Comparison of ENCODE assay signal across 9 mouse cellular contexts in genomic region chr1:72255854-72256175, GRCm38 (mm10). TPM values are rescaled to one million over a fixed set of nuclear protein-coding genes. Genes with fewer than 3 reads are reported as not detected.
DNase-seq lines count a peak whose midpoint lies in the region; ATAC-seq lines count a peak whose summit lies in the region.
"Had no signal": no experiment of that assay in that cellular context is flagged by ENCODE, and none has a peak within 500 bp of the region (broad histone marks: within the 10 kb centered on the region; RNA-seq: fewer than 3 reads in every experiment).

No protein-coding gene starts in this region.

- peak overlapping the region; percentile 53 for H3K9ac ChIP-seq in kidney, embryonic 16.5 days (replicated peaks; ENCODE audit: low read length)
- H3K9ac ChIP-seq in forebrain, embryonic 11.5 days (ENCODE audit: low read length): no peak overlapping the region; the same call in 1 of the 2 replicates
- 0 out of 2 replicates have a peak overlapping the region, but pooled peaks have one; percentile 28 for H3K9ac ChIP-seq in limb, embryonic 12.5 days (replicated peaks)
- H3K9ac ChIP-seq in neural tube, embryonic 15.5 days (replicated peaks): peak overlapping the region; percentile 49

- no peak for DNase-seq in kidney, postnatal 36 days
- peak; percentile 53 for DNase-seq in forebrain, embryonic 11.5 days (ENCODE audit: low spot score)
- no peak for DNase-seq in right cerebral cortex, adult 18-20 months
- DNase-seq in thymus, postnatal 4 days: no peak
- no peak for DNase-seq in lung, postnatal 14 days
- DNase-seq: gastrocnemius, postnatal 10 days had no signal

- H3K27me3 ChIP-seq in kidney, embryonic 16.5 days (ENCODE audit: insufficient read depth, low read length): no peaks in the 10 kb centered on the region
- H3K27me3 ChIP-seq in forebrain, embryonic 11.5 days (ENCODE audit: control insufficient read depth, insufficient read depth, low read length): no peaks in the 10 kb centered on the region
- no peaks in the 10 kb centered on the region for H3K27me3 ChIP-seq in limb, embryonic 12.5 days
- H3K27me3 ChIP-seq in neural tube, embryonic 15.5 days (replicated peaks): no peaks in the 10 kb centered on the region

- H3K9me3 ChIP-seq in kidney, embryonic 16.5 days (ENCODE audit: low read length): no peaks in the 10 kb centered on the region
- no peaks in the 10 kb centered on the region for H3K9me3 ChIP-seq in forebrain, embryonic 11.5 days (ENCODE audit: control insufficient read depth, low read length)
- H3K9me3 ChIP-seq in limb, embryonic 12.5 days: no peaks in the 10 kb centered on the region
- H3K9me3 ChIP-seq in neural tube, embryonic 15.5 days (replicated peaks): no peaks in the 10 kb centered on the region

- H3K4me3 ChIP-seq in kidney, embryonic 16.5 days (ENCODE audit: low read length): peak overlapping the region; percentile 48
- H3K4me3 ChIP-seq in forebrain, embryonic 11.5 days (ENCODE audit: low read depth, low read length): 0 out of 2 replicates have a peak overlapping the region, but pooled peaks have one; percentile 32
- peak overlapping the region; percentile 43 for H3K4me3 ChIP-seq in limb, embryonic 12.5 days (replicated peaks)
- peak overlapping the region; percentile 47 for H3K4me3 ChIP-seq in neural tube, embryonic 15.5 days (replicated peaks)

- H3K36me3 ChIP-seq in kidney, embryonic 16.5 days (ENCODE audit: insufficient read depth, low read length): peaks cover 3% of the 10 kb centered on the region; the same call in 1 of the 2 replicates
- no peaks in the 10 kb centered on the region for H3K36me3 ChIP-seq in forebrain, embryonic 11.5 days (ENCODE audit: control insufficient read depth, insufficient read depth, low read length)
- H3K36me3 ChIP-seq in limb, embryonic 12.5 days: peaks cover 18% of the 10 kb centered on the region; the same call in 1 of the 2 replicates
- no peaks in the 10 kb centered on the region; the same call in 1 of the 2 replicates for H3K36me3 ChIP-seq in neural tube, embryonic 15.5 days

- WGBS in kidney, embryonic 16.5 days: 27% methylated on average over 11 of the region's 11 CpGs
- 39% methylated on average over 11 of the region's 11 CpGs for WGBS in forebrain, embryonic 11.5 days
- 40% methylated on average over 11 of the region's 11 CpGs for WGBS in limb, embryonic 12.5 days
- WGBS in neural tube, embryonic 15.5 days: 11% methylated on average over 11 of the region's 11 CpGs

- ATAC-seq in kidney, embryonic 16.5 days (ENCODE audit: low FRiP score, low TSS enrichment): no peak
- no peak for ATAC-seq in forebrain, embryonic 11.5 days (replicated peaks; ENCODE audit: low FRiP score)
- no peak for ATAC-seq in limb, embryonic 12.5 days (ENCODE audit: insufficient number of reproducible peaks, insufficient read depth, low FRiP score, low TSS enrichment, low read depth)
- ATAC-seq in neural tube, embryonic 15.5 days (ENCODE audit: low FRiP score): no peak

- peak overlapping the region; percentile 76 for H3K4me2 ChIP-seq in kidney, embryonic 16.5 days (replicated peaks; ENCODE audit: low read depth, low read length)
- H3K4me2 ChIP-seq in forebrain, embryonic 11.5 days (ENCODE audit: low read depth, low read length, severe bottlenecking): peak overlapping the region; percentile 58; the same call in 1 of the 2 replicates
- H3K4me2 ChIP-seq in limb, embryonic 12.5 days: peak overlapping the region; percentile 64
- peak overlapping the region; percentile 76 for H3K4me2 ChIP-seq in neural tube, embryonic 15.5 days

- H3K4me1 ChIP-seq in kidney, embryonic 16.5 days (ENCODE audit: insufficient read depth, low read length): peaks cover 15% of the 10 kb centered on the region
- H3K4me1 ChIP-seq in forebrain, embryonic 11.5 days (replicated peaks; ENCODE audit: control insufficient read depth, insufficient read depth, low read length): peaks cover 9% of the 10 kb centered on the region; the same call in 1 of the 2 replicates
- H3K4me1 ChIP-seq in limb, embryonic 12.5 days (replicated peaks): peaks cover 23% of the 10 kb centered on the region
- H3K4me1 ChIP-seq in neural tube, embryonic 15.5 days: peaks cover 22% of the 10 kb centered on the region

- H3K27ac ChIP-seq in kidney, embryonic 16.5 days (ENCODE audit: low read length): peak overlapping the region; percentile 96
- H3K27ac ChIP-seq in forebrain, embryonic 11.5 days (ENCODE audit: low read depth, low read length): 0 out of 2 replicates have a peak overlapping the region, but pooled peaks have one; percentile 1
- H3K27ac ChIP-seq in limb, embryonic 12.5 days: peak overlapping the region; percentile 89
- peak overlapping the region; percentile 91 for H3K27ac ChIP-seq in neural tube, embryonic 15.5 days (replicated peaks)

RNA-seq across cellular contexts. Expression of gene Pecr, which starts 28.3 kb away (rescaled TPM):
- polyA plus RNA-seq in kidney, embryonic 16.5 days (2015; fragmentation: Nextera tagmentation; extraction: Ambion mirVana): 62.5 and 70.7 TPM in 2 replicates
- polyA plus RNA-seq in forebrain, embryonic 11.5 days (2014; fragmentation: Nextera tagmentation; extraction: Ambion mirVana): 14.5 and 16.8 TPM in 2 replicates
- 30.1 and 31.4 TPM in 2 replicates for polyA plus RNA-seq in limb, embryonic 12.5 days (2016; fragmentation: Nextera tagmentation; extraction: Ambion mirVana)
- polyA plus RNA-seq in neural tube, embryonic 15.5 days (2015; fragmentation: Nextera tagmentation; extraction: Ambion mirVana): 8.0 and 14.8 TPM in 2 replicates

RNA-seq across cellular contexts. Expression of gene Tmem169, which starts 28.4 kb away (rescaled TPM):
- polyA plus RNA-seq in kidney, embryonic 16.5 days (2015; fragmentation: Nextera tagmentation; extraction: Ambion mirVana): 5.8 and 5.9 TPM in 2 replicates
- 11.9 and 12.4 TPM in 2 replicates for polyA plus RNA-seq in forebrain, embryonic 11.5 days (2014; fragmentation: Nextera tagmentation; extraction: Ambion mirVana)
- 5.5 and 6.3 TPM in 2 replicates for polyA plus RNA-seq in limb, embryonic 12.5 days (2016; fragmentation: Nextera tagmentation; extraction: Ambion mirVana)
- 30.9 and 32.8 TPM in 2 replicates for polyA plus RNA-seq in neural tube, embryonic 15.5 days (2015; fragmentation: Nextera tagmentation; extraction: Ambion mirVana)

RNA-seq across cellular contexts. Expression of gene Mreg, which starts 43.7 kb away (rescaled TPM):
- polyA plus RNA-seq in kidney, embryonic 16.5 days (2015; fragmentation: Nextera tagmentation; extraction: Ambion mirVana): 5.2 and 5.3 TPM in 2 replicates
- 3.3 and 4.5 TPM in 2 replicates for polyA plus RNA-seq in forebrain, embryonic 11.5 days (2014; fragmentation: Nextera tagmentation; extraction: Ambion mirVana)
- polyA plus RNA-seq in limb, embryonic 12.5 days (2016; fragmentation: Nextera tagmentation; extraction: Ambion mirVana): 2.4 and 2.8 TPM in 2 replicates
- polyA plus RNA-seq in neural tube, embryonic 15.5 days (2015; fragmentation: Nextera tagmentation; extraction: Ambion mirVana): 2.9 and 21.3 TPM in 2 replicates

RNA-seq across cellular contexts. Expression of gene Xrcc5, which starts 51.4 kb away (rescaled TPM):
- polyA plus RNA-seq in kidney, embryonic 16.5 days (2015; fragmentation: Nextera tagmentation; extraction: Ambion mirVana): 55.1 and 58.5 TPM in 2 replicates
- polyA plus RNA-seq in forebrain, embryonic 11.5 days (2014; fragmentation: Nextera tagmentation; extraction: Ambion mirVana): 51.9 and 53.3 TPM in 2 replicates
- polyA plus RNA-seq in limb, embryonic 12.5 days (2016; fragmentation: Nextera tagmentation; extraction: Ambion mirVana): 66.1 and 68.2 TPM in 2 replicates
- 15.1 and 27.7 TPM in 2 replicates for polyA plus RNA-seq in neural tube, embryonic 15.5 days (2015; fragmentation: Nextera tagmentation; extraction: Ambion mirVana)

Comparison
In these comparisons a context has a peak if more than half of its experiments do, and no peak if none do; other contexts are left out.
1. H3K27ac ChIP-seq: peak in every context shown above with its lines; median percentile 96 in kidney, embryonic 16.5 days; 91 in neural tube, embryonic 15.5 days; 89 in limb, embryonic 12.5 days; 1 in forebrain, embryonic 11.5 days.